Mouse (Mus musculus): ENCODE measurements around the gene Gm6685.

DNA sequence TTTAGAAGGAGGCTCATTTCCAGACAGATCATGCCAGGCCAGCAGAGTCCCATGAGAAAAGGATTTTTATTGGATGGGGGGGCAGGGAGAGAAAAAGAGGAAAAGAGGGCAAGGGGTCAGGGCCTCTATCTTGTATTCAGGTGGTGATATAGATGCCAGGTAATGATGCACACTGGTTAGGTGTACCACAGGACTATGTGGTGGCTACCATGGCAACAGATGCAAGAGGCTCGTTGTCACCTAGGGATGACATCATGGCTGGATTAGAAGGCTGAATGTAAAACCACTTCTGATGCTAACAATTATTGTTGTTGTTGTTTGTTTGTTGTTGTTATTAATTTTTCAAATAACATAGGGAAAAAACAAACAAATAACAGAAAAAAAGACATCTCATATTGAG is 49.2 kb downstream of the Gm6685 start:
- TF ChIP-seq CTCF (conservative IDR thresholded peaks at IDR 0.05; ENCODE audit: insufficient read depth, insufficient read length, low read depth, low read length) (no peak), POLR2A (IDR thresholded peaks at IDR 0.05; ENCODE audit: low read depth, low read length) (no peak)
